Mouse (Mus musculus) B cell, adult 62 days (primary cell): ENCODE measurements around the gene Olfr810. TPM values are rescaled to one million over a fixed set of nuclear protein-coding genes. Genes with fewer than 3 reads are reported as not detected.

Source experiments
- total RNA-seq: library from RNA; stranded (reverse); gene quantifications from 4 replicates; pipeline ENCODE4 v1.2.4, GENCODE M21; 2023

The Olfr810 gene
- total RNA-seq: not detected in 4 replicates

GRCm38 (mm10) chr10:129794817-129795216 is at the start of gene Olfr810:
Olfr810 (minus strand) TSS chr10:129794917.

GRCm38 (mm10) chr10:129804296-129804695 is 9.6 kb upstream of the Olfr810 start, which contains the start of gene Olfr811:
Olfr811 (minus strand) TSS chr10:129804396.

GRCm38 (mm10) chr10:129774338-129774737 is 20.4 kb downstream of the Olfr810 start, which contains the start of gene Olfr809:
Olfr809 (plus strand) TSS chr10:129774638.

GRCm38 (mm10) chr10:129765182-129765581 is 29.5 kb downstream of the Olfr810 start, which contains the start of gene Olfr808:
Olfr808 (plus strand) TSS chr10:129765482.

GRCm38 (mm10) chr10:129757693-129758092 is 37.0 kb downstream of the Olfr810 start, which contains the start of gene Olfr807:
Olfr807 (minus strand) TSS chr10:129757793.

GRCm38 (mm10) chr10:129741821-129742220 is 52.9 kb downstream of the Olfr810 start, which contains the start of gene Olfr806:
Olfr806 (minus strand) TSS chr10:129741921.

Other genes with a start within 250 kb of the Olfr810 start
- not detected in 4 replicates for gene Olfr794, start 227.3 kb downstream of the Olfr810 start, total RNA-seq
- not detected in 4 replicates for gene Olfr796, start 182.3 kb downstream of the Olfr810 start, total RNA-seq
- gene Olfr798, start 167.0 kb downstream of the Olfr810 start, total RNA-seq: not detected in 4 replicates
- gene Olfr799, start 157.4 kb downstream of the Olfr810 start, total RNA-seq: not detected in 4 replicates
- not detected in 4 replicates for gene Olfr800, start 137.2 kb downstream of the Olfr810 start, total RNA-seq
- gene Olfr801, start 121.1 kb downstream of the Olfr810 start, total RNA-seq: not detected in 4 replicates
- not detected in 4 replicates for gene Olfr802, start 106.7 kb downstream of the Olfr810 start, total RNA-seq
- not detected in 4 replicates for gene Olfr803, start 100.6 kb downstream of the Olfr810 start, total RNA-seq
- gene Olfr804, start 91.7 kb downstream of the Olfr810 start, total RNA-seq: not detected in 4 replicates
- not detected in 4 replicates for gene Olfr805, start 65.5 kb downstream of the Olfr810 start, total RNA-seq
- gene Olfr806, start 53.0 kb downstream of the Olfr810 start, total RNA-seq: not detected in 4 replicates
- not detected in 4 replicates for gene Olfr807, start 37.1 kb downstream of the Olfr810 start, total RNA-seq
- not detected in 4 replicates for gene Olfr808, start 29.4 kb downstream of the Olfr810 start, total RNA-seq
- not detected in 4 replicates for gene Olfr809, start 20.3 kb downstream of the Olfr810 start, total RNA-seq
- gene Olfr811, start 9.5 kb upstream of the Olfr810 start, total RNA-seq: not detected in 4 replicates
- not detected in 4 replicates for gene Olfr812, start 51.2 kb upstream of the Olfr810 start, total RNA-seq
- gene Olfr813, start 60.5 kb upstream of the Olfr810 start, total RNA-seq: not detected in 4 replicates
- not detected in 4 replicates for gene Olfr814, start 84.9 kb upstream of the Olfr810 start, total RNA-seq
- not detected in 4 replicates for gene Olfr815, start 111.0 kb upstream of the Olfr810 start, total RNA-seq
- not detected in 4 replicates for gene Olfr816, start 120.7 kb upstream of the Olfr810 start, total RNA-seq
- gene Olfr818, start 154.2 kb upstream of the Olfr810 start, total RNA-seq: not detected in 4 replicates
- gene Olfr819, start 172.3 kb upstream of the Olfr810 start, total RNA-seq: not detected in 4 replicates
- gene Olfr247, start 181.2 kb upstream of the Olfr810 start, total RNA-seq: not detected in 4 replicates
- gene Gm10310, start 190.1 kb upstream of the Olfr810 start, total RNA-seq: not detected in 4 replicates
- gene Olfr820, start 217.7 kb upstream of the Olfr810 start, total RNA-seq: not detected in 4 replicates
- gene Olfr821, start 235.4 kb upstream of the Olfr810 start, total RNA-seq: not detected in 4 replicates